Mouse (Mus musculus) spleen, adult 12 weeks (tissue): ENCODE measurements around the gene AC109138.7.

Source experiments
- DNase-seq: peaks from one replicate; pipeline ENCODE4 v3.0.0; 2022; ENCODE audit warnings: low spot score

AC109138.7 gene

GRCm38 (mm10) chr19:4214071-4214770, at the start of gene AC109138.7, which contains the start of gene Clcf1:
Gene AC109138.7, plus strand, starts transcription at chr19:4214357.
Gene Clcf1, plus strand, starts transcription at chr19:4214238.
- DNase-seq, result peak; percentile 56

- no peak for DNase-seq
Measured at GRCm38 (mm10) chr19:4164721-4165120, 49.4 kb upstream of the AC109138.7 start.

GRCm38 (mm10) chr19:4166678-4167476, 47.3 kb upstream of the AC109138.7 start:
- no peak for DNase-seq

- peak; percentile 98 for DNase-seq
Measured at GRCm38 (mm10) chr19:4169378-4169784, 44.8 kb upstream of the AC109138.7 start.

- no peak for DNase-seq
Measured at GRCm38 (mm10) chr19:4169810-4170209, 44.3 kb upstream of the AC109138.7 start.

GRCm38 (mm10) chr19:4170723-4171392, 43.3 kb upstream of the AC109138.7 start:
- no peak for DNase-seq

- DNase-seq, result no peak
Measured at GRCm38 (mm10) chr19:4171393-4172290, 42.5 kb upstream of the AC109138.7 start.

GRCm38 (mm10) chr19:4172925-4173324, 41.2 kb upstream of the AC109138.7 start:
- no peak for DNase-seq

GRCm38 (mm10) chr19:4175368-4175947, 38.7 kb upstream of the AC109138.7 start, which contains the start of gene Carns1:
Gene Carns1, minus strand, starts transcription at chr19:4175479.
- no peak for DNase-seq

- DNase-seq, result no peak
Measured at GRCm38 (mm10) chr19:4180411-4180810, 33.7 kb upstream of the AC109138.7 start.

- DNase-seq, result no peak
Measured at GRCm38 (mm10) chr19:4181892-4182291, 32.3 kb upstream of the AC109138.7 start.

GRCm38 (mm10) chr19:4183689-4184088, 30.5 kb upstream of the AC109138.7 start:
- DNase-seq, result no peak

- DNase-seq, result no peak
Measured at GRCm38 (mm10) chr19:4184976-4185975, 28.9 kb upstream of the AC109138.7 start.

- DNase-seq, result no peak
Measured at GRCm38 (mm10) chr19:4187303-4187702, 26.9 kb upstream of the AC109138.7 start.

GRCm38 (mm10) chr19:4189051-4189620, 25.0 kb upstream of the AC109138.7 start:
- DNase-seq, result no peak

GRCm38 (mm10) chr19:4190831-4191334, 23.3 kb upstream of the AC109138.7 start, which contains the start of gene Tbc1d10c:
Gene Tbc1d10c, minus strand, starts transcription at chr19:4191284.
- DNase-seq, result peak; percentile 60

- peak; percentile 97 for DNase-seq
Measured at GRCm38 (mm10) chr19:4191528-4192250, 22.5 kb upstream of the AC109138.7 start, which contains the start of gene Ppp1ca. Gene Ppp1ca, plus strand, starts transcription at chr19:4192065.

GRCm38 (mm10) chr19:4192251-4192985, 21.7 kb upstream of the AC109138.7 start:
- no peak for DNase-seq
